Mouse (Mus musculus) stomach, postnatal 0 days (tissue): ENCODE results near the gene Rinl.

Source experiments
- CTCF ChIP-seq: IDR thresholded peaks from 2 replicates; pipeline ENCODE4 v1.5.1; 2016; ENCODE audit warnings: antibody characterized with exemption, low read depth, mild to moderate bottlenecking, moderate library complexity
- EP300 ChIP-seq: optimal IDR thresholded peaks from 2 replicates; pipeline ENCODE3; 2016; ENCODE audit warnings: antibody characterized with exemption

GRCm38 (mm10) chr7:28820358-28821260 is 31.8 kb downstream of the Rinl start:
- TF ChIP-seq CTCF, result no peak
- TF ChIP-seq EP300, result no peak
